Mouse (Mus musculus) megakaryocyte progenitor cell, adult 5-6 weeks (primary cell): ENCODE measurements around the gene Gm10097. TPM values are rescaled to one million over a fixed set of nuclear protein-coding genes. Genes with fewer than 3 reads are reported as not detected.

Experiments used
- ATAC-seq: replicated peaks from 2 replicates; pipeline ENCODE4 v1.8.0; 2016; ENCODE audit warnings: mild to moderate bottlenecking, moderate TSS enrichment, inconsistent platforms; ENCODE audit not compliant: poor library complexity
- total RNA-seq, 2 experiments: library from RNA; stranded (forward) in 1 of 2; stranded (reverse) in 1 of 2; fragments of 157-497, 149-512 nt in 1 of 2; fragments of 200-1000 nt in 1 of 2; gene quantifications; 2 replicates each; pipeline versions ENCODE4 v1.2.3 to v1.2.4; 2015 to 2017

The Gm10097 gene
- total RNA-seq, 2 experiments from 2014 or later, result 0.04 TPM; not detected in 1

- peak; percentile 84 for ATAC-seq
Measured at GRCm38 (mm10) chr10:5079945-5080468, 11.0 kb downstream of the Gm10097 start.

- no peak for ATAC-seq
Measured at GRCm38 (mm10) chr10:5083716-5084115, 14.7 kb downstream of the Gm10097 start.

- ATAC-seq, result no peak
Measured at GRCm38 (mm10) chr10:5085792-5086191, 16.8 kb downstream of the Gm10097 start.

GRCm38 (mm10) chr10:5086329-5086728, 17.3 kb downstream of the Gm10097 start:
- no peak for ATAC-seq

- no peak for ATAC-seq
Measured at GRCm38 (mm10) chr10:5087336-5087735, 18.3 kb downstream of the Gm10097 start.

- no peak for ATAC-seq
Measured at GRCm38 (mm10) chr10:5089133-5089532, 20.1 kb downstream of the Gm10097 start.

- no peak for ATAC-seq
Measured at GRCm38 (mm10) chr10:5096996-5097753, 28.2 kb downstream of the Gm10097 start.

GRCm38 (mm10) chr10:5097754-5098137, 28.8 kb downstream of the Gm10097 start:
- no peak for ATAC-seq

GRCm38 (mm10) chr10:5110773-5111172, 41.8 kb downstream of the Gm10097 start:
- no peak for ATAC-seq

- no peak for ATAC-seq
Measured at GRCm38 (mm10) chr10:5116155-5116554, 47.2 kb downstream of the Gm10097 start.

GRCm38 (mm10) chr10:5116720-5117119, 47.7 kb downstream of the Gm10097 start:
- ATAC-seq, result no peak
